Mouse (Mus musculus) gastrocnemius, postnatal 14 days (tissue): ENCODE measurements at regions not wholly inside any gene's neighbourhood (a gene's known extent, or its start where the extent isn't known, plus 50 kb on each side); places are given as distances from the start of the nearest gene placed in this dataset.

Source experiments
- DNase-seq: peaks from one replicate; pipeline ENCODE4 v3.0.0; 2021; ENCODE audit warnings: mixed read lengths
- intact Hi-C: fragments of 180-260 bp; cut with DNase I; formaldehyde crosslinking; loops from one replicate; pipeline ENCODE4 v1.15.1; 2025; ENCODE audit warnings: low total_unique reads

- intact Hi-C loops, result no loop called here
- DNase-seq, result no peak
These were observed 381.6 kb downstream of the 1810013L24Rik start for GRCm38 (mm10) chr16:9211485-9211884.

DNA sequence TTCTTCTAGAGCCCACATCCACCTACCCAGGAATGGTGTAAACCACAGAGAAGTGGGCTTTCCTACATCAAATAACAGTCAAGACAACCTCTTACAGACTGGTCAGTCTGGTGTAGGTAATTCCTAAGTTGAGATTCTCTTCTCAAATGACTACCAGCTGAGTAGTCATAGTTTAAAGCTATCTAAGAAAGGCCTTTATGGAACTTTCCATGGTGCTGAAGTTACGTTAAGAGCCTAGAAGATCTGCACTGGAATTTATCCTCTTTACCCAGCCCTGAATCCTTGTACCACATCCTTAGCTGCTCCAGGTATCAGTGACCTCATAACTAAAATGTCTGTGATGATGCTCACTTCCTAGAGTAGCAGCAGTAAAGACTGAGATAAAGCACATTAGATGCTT is 385.2 kb downstream of the 1810013L24Rik start:
- intact Hi-C loops, result no loop called here
- no peak for DNase-seq

DNA sequence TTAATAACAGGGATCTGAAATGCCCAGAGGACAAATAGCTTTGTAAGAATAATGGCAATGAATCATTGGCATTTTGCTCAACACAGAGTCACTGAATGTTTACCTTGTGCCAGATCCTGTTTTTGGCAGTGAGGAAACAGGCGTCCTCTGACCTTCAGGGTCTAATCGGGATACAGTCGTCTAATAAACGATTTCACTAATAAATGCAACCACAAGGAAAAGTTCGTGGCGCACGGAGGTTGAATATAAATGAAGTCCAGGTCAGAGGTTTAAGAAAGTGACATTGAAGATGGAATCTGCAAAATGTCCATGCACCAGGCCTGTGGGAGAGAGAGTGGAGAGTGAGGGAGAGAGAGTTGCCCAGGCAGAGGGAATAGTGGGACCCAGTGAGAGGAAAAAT is 387.5 kb downstream of the 1810013L24Rik start:
- intact Hi-C loops, result no loop called here

GRCm38 (mm10) chr16:9230178-9230577 is 400.3 kb downstream of the 1810013L24Rik start:
- intact Hi-C loops, result no loop called here

More for the DNA sequence above, 387.5 kb downstream of the 1810013L24Rik start:
- DNase-seq, result no peak

GRCm38 (mm10) chr16:9242099-9242498 is 412.2 kb downstream of the 1810013L24Rik start:
- intact Hi-C loops, result no loop called here
- no peak for DNase-seq

More at GRCm38 (mm10) chr16:9230178-9230577, 400.3 kb downstream of the 1810013L24Rik start:
- DNase-seq, result no peak

- DNase-seq, result no peak
These were observed 417.3 kb downstream of the 1810013L24Rik start for GRCm38 (mm10) chr16:9247198-9247597.

DNA sequence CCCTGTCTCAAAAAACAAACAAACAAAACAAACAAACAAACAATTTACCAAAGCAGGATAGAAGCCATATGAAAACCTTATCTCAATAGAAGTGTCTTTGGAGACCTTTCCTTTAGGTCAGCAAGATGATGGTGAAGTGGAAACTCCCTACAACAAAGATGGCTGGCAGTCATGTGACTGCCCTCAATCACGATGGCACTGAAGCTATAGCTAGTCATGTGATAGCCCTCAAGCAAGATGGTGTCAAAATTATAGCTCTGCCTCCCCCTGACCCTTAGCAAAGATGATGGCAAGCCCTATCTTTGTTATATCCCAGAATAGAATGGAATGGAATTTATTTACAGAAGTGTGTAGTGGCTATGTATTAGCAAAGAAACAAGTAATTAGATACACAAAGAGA is 423.2 kb downstream of the 1810013L24Rik start:
- no peak for DNase-seq
- intact Hi-C loops, result no loop called here

More at GRCm38 (mm10) chr16:9247198-9247597, 417.3 kb downstream of the 1810013L24Rik start:
- intact Hi-C loops, result no loop called here

GRCm38 (mm10) chr16:9255351-9255750 is 425.5 kb downstream of the 1810013L24Rik start:
- no peak for DNase-seq
- intact Hi-C loops, result no loop called here

DNA sequence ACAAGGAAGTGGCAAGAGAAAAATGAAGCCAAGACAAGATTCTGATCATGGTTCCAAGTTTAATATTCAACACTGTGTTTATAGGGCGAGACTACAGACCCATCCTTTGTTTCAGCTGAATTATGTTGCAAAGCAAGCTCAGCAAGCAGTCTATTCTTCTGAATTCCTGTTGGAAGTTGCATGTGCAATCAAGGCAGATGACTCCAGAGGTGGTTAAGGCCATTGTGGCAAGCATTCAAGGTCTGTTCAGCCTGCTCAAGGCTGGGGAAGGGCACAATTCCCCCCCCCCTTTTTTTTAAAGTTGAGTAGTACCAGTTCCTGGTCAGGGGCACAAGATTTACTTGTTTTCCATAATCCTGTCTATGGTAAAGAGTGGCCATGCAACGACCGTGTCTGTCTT is 431.1 kb downstream of the 1810013L24Rik start:
- intact Hi-C loops, result no loop called here
- no peak for DNase-seq

DNA sequence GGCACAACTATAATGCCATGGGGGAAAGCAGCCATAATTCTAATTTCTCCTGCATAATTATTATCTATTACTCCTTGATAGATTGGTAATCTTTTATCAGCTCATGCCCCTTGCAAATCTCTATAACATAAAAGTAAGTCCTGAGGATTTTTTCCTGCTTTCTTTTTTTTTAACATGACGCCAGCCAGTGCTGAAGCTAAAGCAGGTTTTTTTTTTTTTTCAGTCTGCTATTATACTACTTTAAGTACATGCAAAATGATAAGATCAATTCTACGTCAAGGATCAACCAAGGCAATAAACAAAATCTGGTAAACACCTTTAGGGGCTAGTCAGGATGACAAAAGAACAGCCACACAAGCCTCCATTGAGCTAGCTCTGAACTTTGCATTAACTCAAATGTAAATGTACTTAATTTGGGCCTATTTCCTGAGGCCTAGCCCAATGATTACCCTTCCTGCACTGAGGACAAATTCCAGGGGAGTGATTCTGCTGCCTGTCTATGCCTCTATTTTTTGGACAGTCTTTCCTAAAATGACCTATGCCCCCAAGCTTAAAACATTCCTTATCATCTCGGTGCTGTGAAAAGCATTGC is 434.8 kb downstream of the 1810013L24Rik start:
- intact Hi-C loops, result no loop called here
- DNase-seq, result no peak

DNA sequence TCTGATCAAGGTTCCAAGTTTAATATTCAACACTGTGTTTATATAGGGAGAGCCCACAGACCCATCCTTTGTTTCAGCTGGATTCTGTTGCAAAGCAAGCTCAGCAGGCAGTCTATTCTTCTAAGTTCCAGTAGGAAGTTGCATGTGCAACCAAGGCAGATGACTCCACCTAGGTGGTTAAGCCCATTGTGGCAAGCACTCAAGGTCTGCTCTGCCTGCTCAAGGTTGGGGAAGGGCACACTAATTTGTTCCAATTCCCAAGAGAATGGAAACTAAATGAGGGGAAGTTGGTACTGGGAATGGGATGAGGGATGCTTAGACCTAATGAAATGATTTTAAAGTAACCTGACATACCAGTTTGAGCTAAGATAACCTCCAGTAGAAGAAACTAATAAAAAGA is 437.3 kb downstream of the 1810013L24Rik start:
- intact Hi-C loops, result no loop called here
- no peak for DNase-seq

GRCm38 (mm10) chr16:9270099-9270498 is 440.2 kb downstream of the 1810013L24Rik start:
- intact Hi-C loops, result no loop called here
- DNase-seq, result no peak

DNA sequence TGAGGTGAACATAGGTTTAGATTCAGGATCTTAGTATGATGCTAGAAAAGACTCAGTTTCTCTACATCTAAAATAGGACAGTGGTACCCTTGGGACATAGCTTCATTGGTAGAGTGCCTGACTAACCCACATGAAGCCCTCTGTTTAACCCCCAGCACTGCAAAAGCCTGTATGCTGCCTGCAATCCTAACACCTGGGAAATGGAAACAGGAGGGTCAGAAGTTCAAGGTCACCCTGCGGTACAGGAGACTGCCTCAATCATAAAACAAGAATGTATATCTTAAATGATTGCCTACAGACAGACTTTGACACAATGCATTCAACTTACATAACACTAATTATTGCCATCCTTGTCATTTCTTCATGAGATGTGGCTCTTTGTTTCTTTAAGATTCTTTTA is 440.8 kb downstream of the 1810013L24Rik start:
- intact Hi-C loops, result no loop called here
- no peak for DNase-seq

DNA sequence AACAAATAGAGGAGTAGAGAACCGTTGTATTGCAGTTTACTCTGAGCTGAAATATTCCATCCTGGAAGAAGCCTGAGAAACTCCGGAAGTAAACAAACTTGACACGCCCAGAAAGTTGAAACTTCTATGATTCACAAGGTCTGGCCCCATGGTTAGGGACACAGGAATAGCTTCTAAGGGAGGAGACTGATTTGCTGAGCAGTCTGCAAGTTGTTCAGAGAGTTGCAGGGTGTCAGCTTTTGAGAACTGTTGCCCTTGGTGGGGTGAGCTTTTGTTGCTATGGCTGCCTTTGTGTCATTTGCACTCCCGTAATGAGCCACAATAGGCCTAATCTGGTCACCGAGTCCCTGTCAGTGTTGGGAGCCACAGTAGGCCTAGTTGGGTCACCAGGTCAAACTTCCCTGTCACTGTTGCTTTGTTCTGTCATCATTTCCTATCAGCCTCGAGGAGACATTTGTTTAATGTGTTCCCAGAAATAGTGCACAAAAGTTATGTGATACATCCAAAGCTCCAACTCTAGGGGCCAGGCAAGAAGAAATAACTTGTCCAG is 443.9 kb downstream of the 1810013L24Rik start:
- intact Hi-C loops, result no loop called here
- DNase-seq, result no peak

DNA sequence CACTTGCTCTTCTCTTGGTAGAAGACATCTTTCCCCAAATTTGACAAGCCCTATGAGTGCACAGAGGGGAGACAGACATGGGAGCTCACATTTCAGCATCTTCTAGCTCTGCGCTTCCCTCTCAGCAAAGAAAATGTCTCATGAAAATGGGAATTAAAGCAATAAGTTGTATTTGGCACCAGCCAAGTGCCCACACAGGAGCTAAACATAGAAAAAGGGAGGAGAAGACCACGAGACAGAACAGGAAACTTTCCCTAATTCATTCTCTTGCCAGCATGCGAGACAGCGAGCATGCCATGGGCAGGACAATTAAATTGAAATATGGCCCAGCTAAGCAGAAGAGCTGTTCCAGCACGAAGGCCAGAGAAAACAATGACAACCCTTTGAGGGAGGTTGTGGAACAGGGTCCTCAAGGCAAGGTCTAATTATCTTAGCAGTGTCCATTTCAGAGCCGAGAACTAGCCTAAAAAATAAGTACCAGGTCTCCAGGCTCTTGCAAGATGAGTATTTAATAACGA is 444.7 kb downstream of the 1810013L24Rik start:
- intact Hi-C loops, result no loop called here
- no peak for DNase-seq

GRCm38 (mm10) chr16:9275426-9275825 is 445.5 kb downstream of the 1810013L24Rik start:
- DNase-seq, result no peak
- intact Hi-C loops, result no loop called here

DNA sequence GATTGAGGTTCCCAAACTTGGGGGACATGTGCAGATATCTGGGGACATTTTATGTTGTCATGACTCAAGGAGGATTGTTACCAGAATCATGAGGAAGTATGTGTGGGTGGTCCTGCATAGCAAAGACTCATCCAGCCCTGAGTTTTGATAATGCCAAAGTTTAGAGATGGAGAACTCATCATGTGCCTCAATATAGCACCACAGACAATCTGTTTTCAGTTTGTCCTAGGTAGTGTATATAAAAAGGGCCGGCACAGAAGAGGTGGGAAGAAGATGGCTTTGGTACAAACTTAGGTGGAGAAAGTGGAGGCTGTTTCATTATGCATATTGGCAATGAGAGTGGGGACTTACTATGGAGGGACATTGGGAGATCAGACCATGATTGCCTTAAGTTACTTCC is 447.2 kb downstream of the 1810013L24Rik start:
- intact Hi-C loops, result no loop called here
- DNase-seq, result no peak

- intact Hi-C loops, result no loop called here
- no peak for DNase-seq
These were observed 449.8 kb downstream of the 1810013L24Rik start for GRCm38 (mm10) chr16:9279726-9280125.

- no peak for DNase-seq
- intact Hi-C loops, result no loop called here
These were observed 450.5 kb downstream of the 1810013L24Rik start for GRCm38 (mm10) chr16:9280431-9280830.

- intact Hi-C loops, result no loop called here
- peak; percentile 7 for DNase-seq
These were observed 451.0 kb downstream of the 1810013L24Rik start for GRCm38 (mm10) chr16:9280931-9281330.

GRCm38 (mm10) chr16:9284423-9284822 is 454.5 kb downstream of the 1810013L24Rik start:
- intact Hi-C loops, result no loop called here
- DNase-seq, result no peak
